Mouse (Mus musculus): ENCODE results near the gene Pold2. TPM values are rescaled to one million over a fixed set of nuclear protein-coding genes. Genes with fewer than 3 reads are reported as not detected.

The Pold2 gene
- polyA plus RNA-seq, 1 experiment from 2014 or later: 59.6 TPM

GRCm38 (mm10) chr11:5856479-5857130, 21.5 kb downstream of the Pold2 start:
- H3K27me3 ChIP-seq (replicated peaks; ENCODE audit: control insufficient read depth, insufficient read depth, low read length): peaks cover 8% of the 10 kb centered on the region
- H3K4me1 ChIP-seq (ENCODE audit: control insufficient read depth, insufficient read depth, low read depth, low read length): peaks cover 5% of the 10 kb centered on the region
- H3K36me3 ChIP-seq (ENCODE audit: control insufficient read depth, insufficient read depth, low read length): no peaks in the 10 kb centered on the region
- H3K4me3 ChIP-seq (ENCODE audit: low read length): no peak overlapping the region
- no peak for ATAC-seq
- no peaks in the 10 kb centered on the region for H3K9me3 ChIP-seq (ENCODE audit: control insufficient read depth, low read length)
- H3K4me2 ChIP-seq (ENCODE audit: low read length): no peak overlapping the region
- 78% methylated on average over 8 of the region's 8 CpGs for WGBS
- no peak overlapping the region for H3K27ac ChIP-seq (ENCODE audit: low read depth, low read length)
- H3K9ac ChIP-seq (ENCODE audit: low read depth, low read length): no peak overlapping the region

- H3K9me3 ChIP-seq (ENCODE audit: control insufficient read depth, low read length): no peaks in the 10 kb centered on the region
- H3K27ac ChIP-seq (ENCODE audit: low read depth, low read length): peak overlapping the region; percentile 31; the same call in 1 of the 2 replicates
- ATAC-seq: peak; percentile 64
- H3K4me3 ChIP-seq (ENCODE audit: low read length): no peak overlapping the region
- no peaks in the 10 kb centered on the region for H3K36me3 ChIP-seq (ENCODE audit: control insufficient read depth, insufficient read depth, low read length)
- 27% methylated on average over 7 of the region's 7 CpGs for WGBS
- no peak overlapping the region; the same call in 1 of the 2 replicates for H3K9ac ChIP-seq (ENCODE audit: low read depth, low read length)
- peaks cover 3% of the 10 kb centered on the region for H3K4me1 ChIP-seq (ENCODE audit: control insufficient read depth, insufficient read depth, low read depth, low read length)
- H3K4me2 ChIP-seq (ENCODE audit: low read length): no peak overlapping the region
- peaks cover 8% of the 10 kb centered on the region for H3K27me3 ChIP-seq (replicated peaks; ENCODE audit: control insufficient read depth, insufficient read depth, low read length)
Measured at GRCm38 (mm10) chr11:5855902-5856301, 22.2 kb downstream of the Pold2 start.

GRCm38 (mm10) chr11:5855481-5855880, 22.6 kb downstream of the Pold2 start:
- peaks cover 6% of the 10 kb centered on the region for H3K27me3 ChIP-seq (replicated peaks; ENCODE audit: control insufficient read depth, insufficient read depth, low read length)
- peaks cover 3% of the 10 kb centered on the region for H3K4me1 ChIP-seq (ENCODE audit: control insufficient read depth, insufficient read depth, low read depth, low read length)
- no peak overlapping the region; the same call in 1 of the 2 replicates for H3K27ac ChIP-seq (ENCODE audit: low read depth, low read length)
- H3K9ac ChIP-seq (ENCODE audit: low read depth, low read length): no peak overlapping the region
- no peaks in the 10 kb centered on the region for H3K9me3 ChIP-seq (ENCODE audit: control insufficient read depth, low read length)
- no peak for ATAC-seq
- no peak overlapping the region for H3K4me2 ChIP-seq (ENCODE audit: low read length)
- no peaks in the 10 kb centered on the region for H3K36me3 ChIP-seq (ENCODE audit: control insufficient read depth, insufficient read depth, low read length)
- H3K4me3 ChIP-seq (ENCODE audit: low read length): no peak overlapping the region

GRCm38 (mm10) chr11:5852314-5852713, 25.8 kb downstream of the Pold2 start:
- peaks cover 3% of the 10 kb centered on the region for H3K4me1 ChIP-seq (ENCODE audit: control insufficient read depth, insufficient read depth, low read depth, low read length)
- H3K4me3 ChIP-seq (ENCODE audit: low read length): no peak overlapping the region
- WGBS: 56% methylated on average over 1 of the region's 1 CpGs
- no peaks in the 10 kb centered on the region for H3K36me3 ChIP-seq (ENCODE audit: control insufficient read depth, insufficient read depth, low read length)
- no peak overlapping the region for H3K27ac ChIP-seq (ENCODE audit: low read depth, low read length)
- no peak for ATAC-seq
- no peaks in the 10 kb centered on the region for H3K9me3 ChIP-seq (ENCODE audit: control insufficient read depth, low read length)
- H3K9ac ChIP-seq (ENCODE audit: low read depth, low read length): no peak overlapping the region
- H3K4me2 ChIP-seq (ENCODE audit: low read length): no peak overlapping the region
- no peaks in the 10 kb centered on the region for H3K27me3 ChIP-seq (replicated peaks; ENCODE audit: control insufficient read depth, insufficient read depth, low read length)

- H3K9me3 ChIP-seq (ENCODE audit: control insufficient read depth, low read length): no peaks in the 10 kb centered on the region
- WGBS: 58% methylated on average over 4 of the region's 4 CpGs
- no peaks in the 10 kb centered on the region for H3K36me3 ChIP-seq (ENCODE audit: control insufficient read depth, insufficient read depth, low read length)
- H3K4me2 ChIP-seq (ENCODE audit: low read length): no peak overlapping the region
- H3K9ac ChIP-seq (ENCODE audit: low read depth, low read length): no peak overlapping the region
- H3K4me3 ChIP-seq (ENCODE audit: low read length): no peak overlapping the region
- H3K27me3 ChIP-seq (replicated peaks; ENCODE audit: control insufficient read depth, insufficient read depth, low read length): no peaks in the 10 kb centered on the region
- ATAC-seq: no peak
- H3K4me1 ChIP-seq (ENCODE audit: control insufficient read depth, insufficient read depth, low read depth, low read length): peaks cover 3% of the 10 kb centered on the region
- H3K27ac ChIP-seq (ENCODE audit: low read depth, low read length): no peak overlapping the region
Measured at GRCm38 (mm10) chr11:5851021-5851736, 26.9 kb downstream of the Pold2 start.

- no peak for ATAC-seq
- Histone ChIP-seq H3K27me3 (replicated peaks; ENCODE audit: control insufficient read depth, insufficient read depth, low read length) (no peaks in the 10 kb centered on the region), H3K9ac (ENCODE audit: low read depth, low read length) (no peak overlapping the region), H3K4me3 (ENCODE audit: low read length) (no peak overlapping the region), H3K27ac (ENCODE audit: low read depth, low read length) (no peak overlapping the region), H3K4me2 (ENCODE audit: low read length) (no peak overlapping the region), H3K4me1 (ENCODE audit: control insufficient read depth, insufficient read depth, low read depth, low read length) (no peaks in the 10 kb centered on the region), H3K9me3 (ENCODE audit: control insufficient read depth, low read length) (no peaks in the 10 kb centered on the region), H3K36me3 (ENCODE audit: control insufficient read depth, insufficient read depth, low read length) (no peaks in the 10 kb centered on the region)
- 73% methylated on average over 5 of the region's 5 CpGs for WGBS
Measured at GRCm38 (mm10) chr11:5850452-5850851, 27.6 kb downstream of the Pold2 start.

- H3K9ac ChIP-seq (ENCODE audit: low read depth, low read length): no peak overlapping the region
- H3K27ac ChIP-seq (ENCODE audit: low read depth, low read length): no peak overlapping the region
- H3K4me3 ChIP-seq (ENCODE audit: low read length): no peak overlapping the region
- 65% methylated on average over 2 of the region's 2 CpGs for WGBS
- H3K36me3 ChIP-seq (ENCODE audit: control insufficient read depth, insufficient read depth, low read length): no peaks in the 10 kb centered on the region
- no peaks in the 10 kb centered on the region for H3K4me1 ChIP-seq (ENCODE audit: control insufficient read depth, insufficient read depth, low read depth, low read length)
- H3K27me3 ChIP-seq (replicated peaks; ENCODE audit: control insufficient read depth, insufficient read depth, low read length): no peaks in the 10 kb centered on the region
- H3K9me3 ChIP-seq (ENCODE audit: control insufficient read depth, low read length): no peaks in the 10 kb centered on the region
- H3K4me2 ChIP-seq (ENCODE audit: low read length): no peak overlapping the region
- ATAC-seq: no peak
Measured at GRCm38 (mm10) chr11:5849316-5849715, 28.8 kb downstream of the Pold2 start.

GRCm38 (mm10) chr11:5848741-5849140, 29.4 kb downstream of the Pold2 start:
- peak; percentile 68 for ATAC-seq
- Histone ChIP-seq H3K27ac (ENCODE audit: low read depth, low read length) (no peak overlapping the region), H3K4me1 (ENCODE audit: control insufficient read depth, insufficient read depth, low read depth, low read length) (no peaks in the 10 kb centered on the region), H3K27me3 (replicated peaks; ENCODE audit: control insufficient read depth, insufficient read depth, low read length) (no peaks in the 10 kb centered on the region), H3K4me2 (ENCODE audit: low read length) (no peak overlapping the region), H3K9ac (ENCODE audit: low read depth, low read length) (no peak overlapping the region), H3K9me3 (ENCODE audit: control insufficient read depth, low read length) (no peaks in the 10 kb centered on the region), H3K36me3 (ENCODE audit: control insufficient read depth, insufficient read depth, low read length) (no peaks in the 10 kb centered on the region), H3K4me3 (ENCODE audit: low read length) (no peak overlapping the region)
- 22% methylated on average over 6 of the region's 6 CpGs for WGBS

GRCm38 (mm10) chr11:5846639-5847345, 31.3 kb downstream of the Pold2 start:
- 70% methylated on average over 7 of the region's 7 CpGs for WGBS

More at GRCm38 (mm10) chr11:5846639-5847345, 31.3 kb downstream of the Pold2 start:
- Histone ChIP-seq H3K4me2 (ENCODE audit: low read length) (no peak overlapping the region), H3K4me1 (ENCODE audit: control insufficient read depth, insufficient read depth, low read depth, low read length) (no peaks in the 10 kb centered on the region), H3K27me3 (replicated peaks; ENCODE audit: control insufficient read depth, insufficient read depth, low read length) (no peaks in the 10 kb centered on the region), H3K27ac (ENCODE audit: low read depth, low read length) (no peak overlapping the region), H3K4me3 (ENCODE audit: low read length) (no peak overlapping the region), H3K9ac (ENCODE audit: low read depth, low read length) (no peak overlapping the region), H3K9me3 (ENCODE audit: control insufficient read depth, low read length) (0 out of 2 replicates have a peak, but pooled peaks cover 2% of the 10 kb centered on the region), H3K36me3 (ENCODE audit: control insufficient read depth, insufficient read depth, low read length) (no peaks in the 10 kb centered on the region)
- ATAC-seq: no peak
